Comparison of ENCODE assay signal across 8 mouse cellular contexts in genomic region chr15:32244344-32244955, GRCm38 (mm10). TPM values are rescaled to one million over a fixed set of nuclear protein-coding genes. Genes with fewer than 3 reads are reported as not detected.
DNase-seq lines count a peak whose midpoint lies in the region; ATAC-seq lines count a peak whose summit lies in the region.

TSS of gene Sema5a (plus strand) at chr15:32244810.

- peak within 1 kb of the TSS; percentile 75 for H3K4me3 ChIP-seq in megakaryocyte, embryonic 14.5 days (replicated peaks)
- H3K4me3 ChIP-seq in intestine, embryonic 16.5 days (ENCODE audit: low read length) = peak within 1 kb of the TSS; percentile 74
- H3K4me3 ChIP-seq in limb, embryonic 10.5 days = peak within 1 kb of the TSS; percentile 86
- H3K4me3 ChIP-seq in midbrain, embryonic 12.5 days = peak within 1 kb of the TSS; percentile 60

- peaks cover 17% of the 10 kb centered on the region for H3K4me1 ChIP-seq in megakaryocyte, embryonic 14.5 days
- peaks cover 11% of the 10 kb centered on the region; the same call in 1 of the 2 replicates for H3K4me1 ChIP-seq in intestine, embryonic 16.5 days (ENCODE audit: control insufficient read depth, insufficient read depth, low read length)
- peaks cover 33% of the 10 kb centered on the region for H3K4me1 ChIP-seq in limb, embryonic 10.5 days
- H3K4me1 ChIP-seq in midbrain, embryonic 12.5 days = peaks cover 8% of the 10 kb centered on the region; the same call in 1 of the 2 replicates

- WGBS in intestine, embryonic 16.5 days = 2% methylated on average over 35 of the region's 45 CpGs
- under 1% methylated on average over 43 of the region's 45 CpGs for WGBS in limb, embryonic 10.5 days
- WGBS in midbrain, embryonic 12.5 days = 2% methylated on average over 33 of the region's 45 CpGs

- peak within 1 kb of the TSS; percentile 78 for H3K9ac ChIP-seq in intestine, embryonic 16.5 days (ENCODE audit: low read depth, low read length)
- peak within 1 kb of the TSS; percentile 54 for H3K9ac ChIP-seq in midbrain, embryonic 12.5 days (replicated peaks)

- H3K36me3 ChIP-seq in megakaryocyte, embryonic 14.5 days (replicated peaks; ENCODE audit: low read length) = no peaks in the 10 kb centered on the region
- no peaks in the 10 kb centered on the region for H3K36me3 ChIP-seq in intestine, embryonic 16.5 days (ENCODE audit: control insufficient read depth, insufficient read depth, low read length)
- peaks cover 15% of the 10 kb centered on the region for H3K36me3 ChIP-seq in limb, embryonic 10.5 days
- H3K36me3 ChIP-seq in midbrain, embryonic 12.5 days = no peaks in the 10 kb centered on the region

- H3K4me2 ChIP-seq in intestine, embryonic 16.5 days (ENCODE audit: low read depth, low read length) = peak within 1 kb of the TSS; percentile 96
- peak within 1 kb of the TSS; percentile 100 for H3K4me2 ChIP-seq in midbrain, embryonic 12.5 days (replicated peaks)

- peak; percentile 86 for DNase-seq in embryo, embryonic 10.5 days (ENCODE audit: low spot score)
- peak; percentile 53 to 76 for DNase-seq in gastrocnemius, postnatal 4 days (ENCODE audit: low spot score in 2 of 2)
- DNase-seq in limb, embryonic 10.5 days (ENCODE audit: low spot score) = peak; percentile 89
- DNase-seq in spleen, postnatal 36 days (ENCODE audit: low spot score in 2 of 2) = peak; percentile 22 to 34

- no peaks in the 10 kb centered on the region for H3K9me3 ChIP-seq in megakaryocyte, embryonic 14.5 days
- H3K9me3 ChIP-seq in intestine, embryonic 16.5 days (ENCODE audit: control insufficient read depth, low read length) = no peaks in the 10 kb centered on the region
- H3K9me3 ChIP-seq in limb, embryonic 10.5 days (replicated peaks) = no peaks in the 10 kb centered on the region
- no peaks in the 10 kb centered on the region for H3K9me3 ChIP-seq in midbrain, embryonic 12.5 days

- no peak for ATAC-seq in megakaryocyte, adult 5-6 weeks (ENCODE audit: poor library complexity, severe bottlenecking)
- peak; percentile 95 for ATAC-seq in intestine, embryonic 16.5 days
- ATAC-seq in midbrain, embryonic 12.5 days (ENCODE audit: low FRiP score, low read depth) = peak; percentile 92

- peaks cover 43% of the 10 kb centered on the region for H3K27me3 ChIP-seq in megakaryocyte, embryonic 14.5 days (replicated peaks)
- no peaks in the 10 kb centered on the region for H3K27me3 ChIP-seq in intestine, embryonic 16.5 days (replicated peaks; ENCODE audit: control insufficient read depth, insufficient read depth, low read length)
- H3K27me3 ChIP-seq in limb, embryonic 10.5 days (ENCODE audit: low read depth, poor library complexity, severe bottlenecking) = no peaks in the 10 kb centered on the region
- peaks cover 5% of the 10 kb centered on the region for H3K27me3 ChIP-seq in midbrain, embryonic 12.5 days

- H3K27ac ChIP-seq in intestine, embryonic 16.5 days (ENCODE audit: low read length) = peak within 1 kb of the TSS; percentile 79
- peak within 1 kb of the TSS; percentile 91 for H3K27ac ChIP-seq in limb, embryonic 10.5 days
- no peak within 1 kb of the TSS for H3K27ac ChIP-seq in midbrain, embryonic 12.5 days (replicated peaks)

RNA-seq across cellular contexts. Expression of gene Sema5a, which starts in this region (rescaled TPM):
- not detected in 2 replicates for polyA plus RNA-seq in megakaryocyte, embryonic 14.5 days (2012; ENCODE audit: insufficient read depth, low replicate concordance)
- total RNA-seq in megakaryocyte, adult 5-6 weeks (2015) = 0.02 and 0.04 TPM in 2 replicates
- 0.07 and 0.12 TPM in 2 replicates for total RNA-seq in megakaryocyte, adult 5-6 weeks (2017)
- total RNA-seq in gastrocnemius, postnatal 4 days (2021) = 10 to 100 TPM; 43.0 to 43.4 TPM
- 11.8 and 12.0 TPM in 2 replicates for polyA plus RNA-seq in intestine, embryonic 16.5 days (2015; fragmentation: Nextera tagmentation; extraction: Ambion mirVana)
- polyA plus RNA-seq in limb, embryonic 10.5 days (2016; fragmentation: Nextera tagmentation; extraction: Ambion mirVana) = 19.5 and 22.6 TPM in 2 replicates
- polyA plus RNA-seq in midbrain, embryonic 12.5 days (2016; fragmentation: Nextera tagmentation; extraction: Ambion mirVana) = 6.8 and 7.0 TPM in 2 replicates

Comparison
In these comparisons a context has a peak if more than half of its experiments do, and no peak if none do; other contexts are left out.
1. RNA of gene Sema5a (total RNA-seq): 43.0 to 43.4 TPM in gastrocnemius, postnatal 4 days; 0.02 to 0.12 TPM in megakaryocyte, adult 5-6 weeks; every median in the first group is over 10 times any median in the second.
2. DNase-seq: peak in every context shown above with its lines; median percentile 89 in limb, embryonic 10.5 days; 86 in embryo, embryonic 10.5 days; 64 in gastrocnemius, postnatal 4 days; 28 in spleen, postnatal 36 days.
3. Peak in every context shown above with its lines, with median percentiles within 50 percentile points of each other: H3K4me3 ChIP-seq.